Mouse (Mus musculus): ENCODE measurements around the gene Lap3. TPM values are rescaled to one million over a fixed set of nuclear protein-coding genes. Genes with fewer than 3 reads are reported as not detected.

The Lap3 gene
- 75.2 and 86.0 TPM in 2 replicates for polyA plus RNA-seq (2014; fragmentation: Nextera tagmentation; extraction: Ambion mirVana)

GRCm38 (mm10) chr5:45493191-45494092 lies at the start of gene Lap3:
Lap3 (plus strand) TSS chr5:45493374.
- H3K4me2 ChIP-seq (replicated peaks; ENCODE audit: low read depth, low read length) = peak within 1 kb of the TSS; percentile 79
- no peaks in the 10 kb centered on the region for H3K9me3 ChIP-seq (ENCODE audit: control insufficient read depth, low read depth, low read length)
- under 1% methylated on average over 78 of the region's 78 CpGs for WGBS
- peak within 1 kb of the TSS; percentile 78 for H3K4me3 ChIP-seq (ENCODE audit: low read depth, low read length)
- H3K9ac ChIP-seq (replicated peaks; ENCODE audit: low read depth, low read length) = peak within 1 kb of the TSS; percentile 79
- H3K27ac ChIP-seq (ENCODE audit: low read length) = peak within 1 kb of the TSS; percentile 71; the same call in 1 of the 2 replicates
- H3K27me3 ChIP-seq (ENCODE audit: control insufficient read depth, insufficient read depth, low read length) = no peaks in the 10 kb centered on the region
- ATAC-seq (ENCODE audit: insufficient number of reproducible peaks, insufficient read depth, low FRiP score, low read depth) = peak; percentile 94
- peaks cover 8% of the 10 kb centered on the region for H3K4me1 ChIP-seq (ENCODE audit: control insufficient read depth, insufficient read depth, low read length)
- H3K36me3 ChIP-seq (ENCODE audit: control insufficient read depth, insufficient read depth, low read length) = peaks cover 5% of the 10 kb centered on the region

GRCm38 (mm10) chr5:45444130-45444832 lies 48.9 kb upstream of the Lap3 start:
- H3K27ac ChIP-seq (ENCODE audit: low read length) = no peak overlapping the region
- no peak overlapping the region for H3K4me3 ChIP-seq (ENCODE audit: low read depth, low read length)
- H3K4me1 ChIP-seq (ENCODE audit: control insufficient read depth, insufficient read depth, low read length) = peaks cover 5% of the 10 kb centered on the region; the same call in 1 of the 2 replicates
- peaks cover 6% of the 10 kb centered on the region for H3K36me3 ChIP-seq (ENCODE audit: control insufficient read depth, insufficient read depth, low read length)
- H3K4me2 ChIP-seq (replicated peaks; ENCODE audit: low read depth, low read length) = no peak overlapping the region
- H3K9me3 ChIP-seq (ENCODE audit: control insufficient read depth, low read depth, low read length) = no peaks in the 10 kb centered on the region
- 85% methylated on average over 8 of the region's 8 CpGs for WGBS
- ATAC-seq (ENCODE audit: insufficient number of reproducible peaks, insufficient read depth, low FRiP score, low read depth) = no peak
- H3K9ac ChIP-seq (replicated peaks; ENCODE audit: low read depth, low read length) = no peak overlapping the region
- H3K27me3 ChIP-seq (ENCODE audit: control insufficient read depth, insufficient read depth, low read length) = no peaks in the 10 kb centered on the region

- Histone ChIP-seq H3K4me1 (ENCODE audit: control insufficient read depth, insufficient read depth, low read length) (peaks cover 6% of the 10 kb centered on the region; the same call in 1 of the 2 replicates), H3K9me3 (ENCODE audit: control insufficient read depth, low read depth, low read length) (no peaks in the 10 kb centered on the region), H3K36me3 (ENCODE audit: control insufficient read depth, insufficient read depth, low read length) (no peaks in the 10 kb centered on the region), H3K9ac (replicated peaks; ENCODE audit: low read depth, low read length) (no peak overlapping the region), H3K4me2 (replicated peaks; ENCODE audit: low read depth, low read length) (peak overlapping the region; percentile 74; the same call in 1 of the 2 replicates), H3K4me3 (ENCODE audit: low read depth, low read length) (peak overlapping the region; percentile 60; the same call in 1 of the 2 replicates), H3K27me3 (ENCODE audit: control insufficient read depth, insufficient read depth, low read length) (no peaks in the 10 kb centered on the region), H3K27ac (ENCODE audit: low read length) (no peak overlapping the region)
- ATAC-seq (ENCODE audit: insufficient number of reproducible peaks, insufficient read depth, low FRiP score, low read depth) = no peak
- 69% methylated on average over 5 of the region's 5 CpGs for WGBS
Observed at GRCm38 (mm10) chr5:45448676-45449075, 44.5 kb upstream of the Lap3 start.

GRCm38 (mm10) chr5:45449206-45449605 lies 44.0 kb upstream of the Lap3 start:
- Histone ChIP-seq H3K4me1 (ENCODE audit: control insufficient read depth, insufficient read depth, low read length) (peaks cover 6% of the 10 kb centered on the region; the same call in 1 of the 2 replicates), H3K36me3 (ENCODE audit: control insufficient read depth, insufficient read depth, low read length) (no peaks in the 10 kb centered on the region), H3K4me3 (ENCODE audit: low read depth, low read length) (peak overlapping the region; percentile 60), H3K4me2 (replicated peaks; ENCODE audit: low read depth, low read length) (peak overlapping the region; percentile 74), H3K27ac (ENCODE audit: low read length) (no peak overlapping the region), H3K9me3 (ENCODE audit: control insufficient read depth, low read depth, low read length) (no peaks in the 10 kb centered on the region), H3K27me3 (ENCODE audit: control insufficient read depth, insufficient read depth, low read length) (no peaks in the 10 kb centered on the region), H3K9ac (replicated peaks; ENCODE audit: low read depth, low read length) (peak overlapping the region; percentile 49)
- ATAC-seq (ENCODE audit: insufficient number of reproducible peaks, insufficient read depth, low FRiP score, low read depth) = no peak
- 2% methylated on average over 8 of the region's 8 CpGs for WGBS

GRCm38 (mm10) chr5:45449831-45450716 lies 43.1 kb upstream of the Lap3 start, which contains the start of gene Qdpr:
Qdpr (minus strand) TSS chr5:45450236.
- H3K27ac ChIP-seq (ENCODE audit: low read length) = peak within 1 kb of the TSS; percentile 78
- peak within 1 kb of the TSS; percentile 74 for H3K4me2 ChIP-seq (replicated peaks; ENCODE audit: low read depth, low read length)
- no peaks in the 10 kb centered on the region for H3K9me3 ChIP-seq (ENCODE audit: control insufficient read depth, low read depth, low read length)
- H3K9ac ChIP-seq (replicated peaks; ENCODE audit: low read depth, low read length) = peak within 1 kb of the TSS; percentile 49
- H3K4me3 ChIP-seq (ENCODE audit: low read depth, low read length) = peak within 1 kb of the TSS; percentile 60
- H3K36me3 ChIP-seq (ENCODE audit: control insufficient read depth, insufficient read depth, low read length) = no peaks in the 10 kb centered on the region
- peaks cover 6% of the 10 kb centered on the region; the same call in 1 of the 2 replicates for H3K4me1 ChIP-seq (ENCODE audit: control insufficient read depth, insufficient read depth, low read length)
- WGBS = under 1% methylated on average over 70 of the region's 70 CpGs
- peak; percentile 99 for ATAC-seq (ENCODE audit: insufficient number of reproducible peaks, insufficient read depth, low FRiP score, low read depth)
- H3K27me3 ChIP-seq (ENCODE audit: control insufficient read depth, insufficient read depth, low read length) = no peaks in the 10 kb centered on the region

GRCm38 (mm10) chr5:45453451-45453850 lies 39.7 kb upstream of the Lap3 start, which contains the start of gene Clrn2:
Clrn2 (plus strand) TSS chr5:45453751.
- no peaks in the 10 kb centered on the region for H3K36me3 ChIP-seq (ENCODE audit: control insufficient read depth, insufficient read depth, low read length)
- WGBS = 67% methylated on average over 6 of the region's 6 CpGs
- no peak for ATAC-seq (ENCODE audit: insufficient number of reproducible peaks, insufficient read depth, low FRiP score, low read depth)

GRCm38 (mm10) chr5:45454456-45454855 lies 38.7 kb upstream of the Lap3 start:
- no peak for ATAC-seq (ENCODE audit: insufficient number of reproducible peaks, insufficient read depth, low FRiP score, low read depth)
- H3K9ac ChIP-seq (replicated peaks; ENCODE audit: low read depth, low read length) = no peak overlapping the region
- H3K9me3 ChIP-seq (ENCODE audit: control insufficient read depth, low read depth, low read length) = no peaks in the 10 kb centered on the region
- no peaks in the 10 kb centered on the region for H3K4me1 ChIP-seq (ENCODE audit: control insufficient read depth, insufficient read depth, low read length)
- H3K4me3 ChIP-seq (ENCODE audit: low read depth, low read length) = no peak overlapping the region
- WGBS = 36% methylated on average over 9 of the region's 9 CpGs
- H3K4me2 ChIP-seq (replicated peaks; ENCODE audit: low read depth, low read length) = no peak overlapping the region
- no peaks in the 10 kb centered on the region for H3K36me3 ChIP-seq (ENCODE audit: control insufficient read depth, insufficient read depth, low read length)
- H3K27ac ChIP-seq (ENCODE audit: low read length) = no peak overlapping the region
- H3K27me3 ChIP-seq (ENCODE audit: control insufficient read depth, insufficient read depth, low read length) = no peaks in the 10 kb centered on the region

More at GRCm38 (mm10) chr5:45453451-45453850, 39.7 kb upstream of the Lap3 start, which contains the start of gene Clrn2:
- Histone ChIP-seq H3K9me3 (ENCODE audit: control insufficient read depth, low read depth, low read length) (no peaks in the 10 kb centered on the region), H3K4me2 (replicated peaks; ENCODE audit: low read depth, low read length) (no peak within 1 kb of the TSS), H3K27ac (ENCODE audit: low read length) (no peak within 1 kb of the TSS), H3K4me1 (ENCODE audit: control insufficient read depth, insufficient read depth, low read length) (peaks cover 6% of the 10 kb centered on the region; the same call in 1 of the 2 replicates), H3K4me3 (ENCODE audit: low read depth, low read length) (no peak within 1 kb of the TSS), H3K27me3 (ENCODE audit: control insufficient read depth, insufficient read depth, low read length) (no peaks in the 10 kb centered on the region), H3K9ac (replicated peaks; ENCODE audit: low read depth, low read length) (no peak within 1 kb of the TSS)
